Mouse (Mus musculus) activated CD4-positive, CD25-positive, alpha-beta regulatory T cell, adult 9 weeks (primary cell): ENCODE results near the gene Dhx29. TPM values are rescaled to one million over a fixed set of nuclear protein-coding genes. Genes with fewer than 3 reads are reported as not detected.

Experiments used
- polyA plus RNA-seq: library from polyadenylated mRNA; unstranded; fragments of 100-300 nt; shearing (Covaris generic); gene quantifications from one replicate; pipeline ENCODE4 v1.2.1, GENCODE M21; 2017

Gene Dhx29
- 32.2 TPM for polyA plus RNA-seq

GRCm38 (mm10) chr13:112927287-112928001 is at the start of gene Dhx29, which contains the start of gene Mtrex:
Dhx29 (plus strand) TSS chr13:112927454.
Mtrex (minus strand) TSS chr13:112927398.

DNA sequence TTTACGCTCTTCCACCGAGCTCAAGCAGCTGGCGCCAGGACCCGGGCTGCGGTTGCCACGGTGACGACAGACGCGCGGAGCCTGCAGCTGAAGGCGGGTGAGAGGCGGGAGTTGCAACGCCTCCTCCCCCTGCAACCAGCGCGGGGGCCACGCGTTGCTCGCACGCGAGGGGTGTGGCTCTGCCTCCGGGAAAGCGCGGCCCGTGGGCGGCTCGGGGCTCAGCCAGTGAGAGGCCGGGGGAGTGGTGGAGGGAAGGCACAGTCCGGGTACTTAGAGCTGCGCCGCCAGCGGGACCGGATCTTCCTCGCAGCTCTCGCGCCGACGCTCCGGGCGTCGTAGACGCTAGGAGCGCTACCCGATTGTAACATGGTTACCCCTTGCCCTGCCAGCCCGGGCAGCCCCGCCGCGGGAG is 60.3 kb downstream of the Dhx29 start, which contains the start of gene Ccno:
Gene Ccno, plus strand, starts transcription at position 271 of the 412 bp plus-strand sequence.

GRCm38 (mm10) chr13:112993531-112994152 is 66.4 kb downstream of the Dhx29 start, which contains the start of gene Mcidas:
Mcidas (plus strand) TSS chr13:112993845.

Other genes with a start within 250 kb of the Dhx29 start
- 5.5 TPM for gene Plpp1, start 126.7 kb upstream of the Dhx29 start, polyA plus RNA-seq
- 95.0 TPM for gene Mtrex, start 56 bp upstream of the Dhx29 start, polyA plus RNA-seq
- gene Ccno, start 60.3 kb downstream of the Dhx29 start, polyA plus RNA-seq, result not detected
- gene Mcidas, start 66.4 kb downstream of the Dhx29 start, polyA plus RNA-seq, result not detected
- gene Cdc20b, start 107.7 kb downstream of the Dhx29 start, polyA plus RNA-seq, result not detected
- not detected for gene Gpx8, start 119.0 kb downstream of the Dhx29 start, polyA plus RNA-seq
- gene Gzma, start 173.5 kb downstream of the Dhx29 start, polyA plus RNA-seq, result 3.5 TPM